Mouse (Mus musculus): ENCODE results near the gene Exoc6b. TPM values are rescaled to one million over a fixed set of nuclear protein-coding genes. Genes with fewer than 3 reads are reported as not detected.
A peak's percentile ranks its signal among the peaks of the same experiment; 100 is the strongest.

The Exoc6b gene
- polyA plus RNA-seq, 1 experiment from 2014 or later: 16.9 TPM

DNA sequence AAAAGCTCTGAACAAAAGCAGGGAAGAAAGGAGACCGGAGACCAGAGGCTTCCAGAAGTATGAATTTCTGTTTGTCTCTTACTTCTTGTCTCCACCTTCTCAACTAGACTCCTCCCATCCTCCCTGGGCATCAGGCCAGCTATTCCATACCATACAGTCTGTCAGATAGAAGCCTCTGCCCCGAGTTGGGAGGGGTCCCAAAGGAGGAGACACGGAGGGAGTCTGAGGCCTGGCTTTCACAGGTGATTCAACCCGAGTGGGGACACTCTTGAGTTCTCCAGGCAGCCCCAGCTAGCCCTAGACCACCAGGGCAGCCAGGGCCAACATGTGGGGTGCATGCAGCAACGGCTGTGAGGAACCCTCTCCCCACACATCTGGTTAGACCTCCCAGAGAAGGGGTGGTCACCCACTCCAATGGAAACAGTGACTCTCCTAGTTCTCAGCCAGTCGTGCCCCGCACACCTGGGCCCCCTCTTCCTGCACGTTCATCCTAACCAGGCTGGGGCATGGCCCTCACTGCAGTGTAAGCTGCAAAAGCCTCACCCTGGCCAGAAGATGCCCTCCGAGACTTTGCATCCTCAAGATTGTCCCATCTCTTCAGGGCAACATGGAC lies 487.4 kb downstream of the Exoc6b start:
- Histone ChIP-seq H3K36me3 (no peaks in the 10 kb centered on the region), H3K4me2 (no peak overlapping the region), H3K27me3 (replicated peaks) (peaks cover 100% of the 10 kb centered on the region), H3K4me1 (peaks cover 60% of the 10 kb centered on the region), H3K4me3 (no peak overlapping the region), H3K27ac (replicated peaks) (no peak overlapping the region), H3K9ac (no peak overlapping the region), H3K9me3 (no peaks in the 10 kb centered on the region)
- 40% methylated on average over 9 of the region's 9 CpGs for WGBS
- ATAC-seq (ENCODE audit: extremely low read depth, insufficient number of reproducible peaks, low FRiP score, low TSS enrichment): no peak

GRCm38 (mm10) chr6:84580979-84581832 lies 488.1 kb downstream of the Exoc6b start:
- no peaks in the 10 kb centered on the region for H3K9me3 ChIP-seq
- H3K4me3 ChIP-seq: no peak overlapping the region
- no peak for ATAC-seq (ENCODE audit: extremely low read depth, insufficient number of reproducible peaks, low FRiP score, low TSS enrichment)
- no peak overlapping the region for H3K4me2 ChIP-seq
- H3K9ac ChIP-seq: no peak overlapping the region
- 49% methylated on average over 6 of the region's 6 CpGs for WGBS
- H3K36me3 ChIP-seq: no peaks in the 10 kb centered on the region
- peaks cover 53% of the 10 kb centered on the region for H3K4me1 ChIP-seq
- no peak overlapping the region for H3K27ac ChIP-seq (replicated peaks)
- peaks cover 100% of the 10 kb centered on the region for H3K27me3 ChIP-seq (replicated peaks)

DNA sequence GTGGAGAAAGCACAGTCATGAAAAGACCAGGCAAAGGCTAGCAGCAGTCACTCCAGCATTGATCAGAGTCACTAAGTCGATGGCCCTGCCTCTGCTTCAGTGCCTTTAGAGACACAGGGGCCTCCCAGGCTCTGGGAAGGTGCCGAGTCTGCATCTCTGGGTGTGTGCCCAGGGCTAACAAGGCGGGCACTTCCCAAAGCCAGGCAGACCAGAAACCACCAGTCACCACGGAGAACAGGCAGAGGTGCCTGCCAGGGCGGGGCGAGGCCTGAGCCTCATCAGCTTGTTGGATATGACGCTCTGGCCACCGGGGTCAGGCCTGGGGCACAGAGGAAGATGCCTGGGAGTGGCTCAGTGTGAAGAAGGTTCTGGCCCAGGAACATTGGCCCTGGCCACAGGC lies 489.8 kb downstream of the Exoc6b start:
- H3K4me1 ChIP-seq: peaks cover 39% of the 10 kb centered on the region
- no peak overlapping the region for H3K27ac ChIP-seq (replicated peaks)
- H3K4me3 ChIP-seq: no peak overlapping the region
- WGBS: 56% methylated on average over 8 of the region's 8 CpGs
- no peaks in the 10 kb centered on the region for H3K9me3 ChIP-seq
- no peak for ATAC-seq (ENCODE audit: extremely low read depth, insufficient number of reproducible peaks, low FRiP score, low TSS enrichment)
- no peak overlapping the region for H3K9ac ChIP-seq
- peaks cover 100% of the 10 kb centered on the region for H3K27me3 ChIP-seq (replicated peaks)
- H3K36me3 ChIP-seq: no peaks in the 10 kb centered on the region
- no peak overlapping the region for H3K4me2 ChIP-seq

DNA sequence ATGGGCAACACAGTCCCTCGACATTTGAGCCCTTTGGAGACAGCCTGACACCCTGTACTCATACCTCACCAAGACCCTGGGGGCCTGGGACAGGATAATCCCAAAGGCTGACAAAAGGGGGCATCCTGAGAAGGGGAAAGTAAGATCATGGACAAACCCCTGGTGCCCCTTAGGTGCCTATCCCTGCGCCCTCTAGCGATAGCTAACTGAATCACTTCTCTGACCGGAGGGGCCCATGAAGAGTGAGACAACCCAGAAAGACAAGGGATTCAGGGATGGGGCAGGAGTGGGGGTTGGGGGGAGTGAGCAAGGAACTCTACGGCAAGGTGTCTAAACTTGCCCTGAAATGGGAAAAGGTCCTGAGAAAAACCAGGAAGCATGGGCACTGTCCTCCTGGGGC lies 490.4 kb downstream of the Exoc6b start:
- H3K27ac ChIP-seq (replicated peaks): no peak overlapping the region
- H3K36me3 ChIP-seq: no peaks in the 10 kb centered on the region
- no peak overlapping the region for H3K9ac ChIP-seq
- WGBS: 8% methylated on average over 5 of the region's 5 CpGs
- no peak for ATAC-seq (ENCODE audit: extremely low read depth, insufficient number of reproducible peaks, low FRiP score, low TSS enrichment)
- no peak overlapping the region for H3K4me3 ChIP-seq
- no peak overlapping the region for H3K4me2 ChIP-seq
- H3K9me3 ChIP-seq: no peaks in the 10 kb centered on the region
- H3K4me1 ChIP-seq: peaks cover 39% of the 10 kb centered on the region
- peaks cover 100% of the 10 kb centered on the region for H3K27me3 ChIP-seq (replicated peaks)

- no peak overlapping the region for H3K4me3 ChIP-seq
- no peak overlapping the region for H3K4me2 ChIP-seq
- WGBS: 62% methylated on average over 4 of the region's 4 CpGs
- no peak for ATAC-seq (ENCODE audit: extremely low read depth, insufficient number of reproducible peaks, low FRiP score, low TSS enrichment)
- peaks cover 98% of the 10 kb centered on the region for H3K27me3 ChIP-seq (replicated peaks)
- no peaks in the 10 kb centered on the region for H3K9me3 ChIP-seq
- no peak overlapping the region for H3K27ac ChIP-seq (replicated peaks)
- no peak overlapping the region for H3K9ac ChIP-seq
- H3K4me1 ChIP-seq: peaks cover 32% of the 10 kb centered on the region
- no peaks in the 10 kb centered on the region for H3K36me3 ChIP-seq
These were observed 491.4 kb downstream of the Exoc6b start for GRCm38 (mm10) chr6:84577898-84578297.

- Histone ChIP-seq H3K4me1 (peaks cover 32% of the 10 kb centered on the region), H3K27me3 (replicated peaks) (peaks cover 68% of the 10 kb centered on the region), H3K4me2 (peak overlapping the region; percentile 65), H3K27ac (replicated peaks) (no peak overlapping the region), H3K9me3 (no peaks in the 10 kb centered on the region), H3K4me3 (peak overlapping the region; percentile 37), H3K36me3 (no peaks in the 10 kb centered on the region), H3K9ac (peak overlapping the region; percentile 61; the same call in 1 of the 2 replicates)
- no peak for ATAC-seq (ENCODE audit: extremely low read depth, insufficient number of reproducible peaks, low FRiP score, low TSS enrichment)
- 27% methylated on average over 25 of the region's 25 CpGs for WGBS
These were observed 495.2 kb downstream of the Exoc6b start for GRCm38 (mm10) chr6:84573905-84574660.

GRCm38 (mm10) chr6:84570039-84570438 lies 499.3 kb downstream of the Exoc6b start:
- ATAC-seq (ENCODE audit: extremely low read depth, insufficient number of reproducible peaks, low FRiP score, low TSS enrichment): no peak
- 0 out of 2 replicates have a peak overlapping the region, but pooled peaks have one; percentile 28 for H3K9ac ChIP-seq
- no peaks in the 10 kb centered on the region for H3K36me3 ChIP-seq
- H3K4me2 ChIP-seq: no peak overlapping the region
- H3K27me3 ChIP-seq (replicated peaks): peaks cover 43% of the 10 kb centered on the region
- 29% methylated on average over 3 of the region's 3 CpGs for WGBS
- H3K9me3 ChIP-seq: no peaks in the 10 kb centered on the region
- H3K4me1 ChIP-seq: peaks cover 32% of the 10 kb centered on the region
- no peak overlapping the region for H3K4me3 ChIP-seq
- no peak overlapping the region; the same call in 1 of the 2 replicates for H3K27ac ChIP-seq (replicated peaks)

DNA sequence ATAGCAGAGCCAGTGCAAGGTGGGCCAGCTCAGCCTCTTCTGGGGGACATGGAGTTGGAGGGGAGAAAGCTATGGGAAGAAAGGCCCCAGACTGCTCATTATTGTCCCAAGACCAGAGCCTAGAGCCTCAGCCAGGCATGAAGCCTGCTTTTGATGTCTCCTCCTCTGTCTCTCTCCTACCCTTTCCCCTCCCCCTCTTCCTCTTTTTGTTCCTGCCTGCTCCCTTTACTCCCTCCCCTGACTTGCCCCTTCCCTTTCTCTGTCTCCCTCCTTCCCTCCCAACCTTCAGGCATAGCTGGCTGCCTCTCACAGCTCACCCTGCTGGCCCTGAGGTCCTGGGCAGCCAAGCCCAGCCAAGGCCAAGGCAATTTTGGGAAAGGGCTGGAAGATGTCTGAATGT lies 499.7 kb downstream of the Exoc6b start:
- Histone ChIP-seq H3K4me2 (no peak overlapping the region), H3K4me1 (peaks cover 30% of the 10 kb centered on the region), H3K9me3 (no peaks in the 10 kb centered on the region), H3K4me3 (no peak overlapping the region), H3K36me3 (no peaks in the 10 kb centered on the region), H3K9ac (peak overlapping the region; percentile 28; the same call in 1 of the 2 replicates), H3K27ac (replicated peaks) (no peak overlapping the region), H3K27me3 (replicated peaks) (peaks cover 40% of the 10 kb centered on the region)
- ATAC-seq (ENCODE audit: extremely low read depth, insufficient number of reproducible peaks, low FRiP score, low TSS enrichment): no peak

DNA sequence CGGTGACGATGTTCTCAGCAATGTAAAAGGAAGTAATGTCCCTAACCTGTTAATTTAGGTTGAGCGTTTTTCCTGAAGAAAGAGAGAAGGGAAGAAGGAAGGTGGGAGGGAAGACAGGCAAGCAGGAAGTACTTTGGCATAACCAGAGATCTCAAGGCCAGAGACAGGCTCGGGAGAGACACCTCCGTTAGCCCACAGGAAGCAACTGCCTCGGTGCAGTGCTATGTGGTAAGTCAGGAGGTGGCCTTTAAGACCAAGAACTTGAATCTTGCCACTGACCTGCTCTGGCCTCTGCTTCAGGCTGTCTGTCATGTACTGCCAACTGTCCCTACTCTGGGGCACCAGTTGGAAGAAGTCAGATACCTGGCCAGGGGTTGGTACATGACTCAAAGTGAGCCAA lies 500.4 kb downstream of the Exoc6b start:
- H3K9ac ChIP-seq: no peak overlapping the region

More for the DNA sequence above, 500.4 kb downstream of the Exoc6b start:
- H3K27me3 ChIP-seq (replicated peaks): peaks cover 40% of the 10 kb centered on the region
- H3K4me1 ChIP-seq: peaks cover 23% of the 10 kb centered on the region
- ATAC-seq (ENCODE audit: extremely low read depth, insufficient number of reproducible peaks, low FRiP score, low TSS enrichment): no peak
- no peak overlapping the region for H3K27ac ChIP-seq (replicated peaks)
- H3K9me3 ChIP-seq: no peaks in the 10 kb centered on the region
- no peak overlapping the region for H3K4me2 ChIP-seq
- H3K36me3 ChIP-seq: no peaks in the 10 kb centered on the region
- WGBS: 68% methylated on average over 6 of the region's 6 CpGs
- no peak overlapping the region for H3K4me3 ChIP-seq
